Mouse (Mus musculus): ENCODE measurements around the gene Plcxd2.

Gene Plcxd2

GRCm38 (mm10) chr16:46010153-46010905 lies at the start of gene Plcxd2:
TSS of gene Plcxd2 (minus strand) at chr16:46010218.
- DNase-seq (ENCODE audit: low spot score in 2 of 2) = peak; percentile 82 to 95

- no peak for DNase-seq (ENCODE audit: low spot score in 2 of 2)
These were observed 36.9 kb upstream of the Plcxd2 start for GRCm38 (mm10) chr16:46046906-46047305.

GRCm38 (mm10) chr16:46036261-46036660 lies 26.2 kb upstream of the Plcxd2 start:
- no peak for DNase-seq (ENCODE audit: low spot score in 2 of 2)

- no peak for DNase-seq (ENCODE audit: low spot score in 2 of 2)
These were observed 23.9 kb upstream of the Plcxd2 start for GRCm38 (mm10) chr16:46033896-46034295.

- no peak for DNase-seq (ENCODE audit: low spot score in 2 of 2)
These were observed 13.0 kb upstream of the Plcxd2 start for GRCm38 (mm10) chr16:46022958-46023491.

GRCm38 (mm10) chr16:46022189-46022928 lies 12.3 kb upstream of the Plcxd2 start:
- peak in 1 of 2 experiments; percentile 65 for DNase-seq (ENCODE audit: low spot score in 2 of 2)

GRCm38 (mm10) chr16:46021302-46021701 lies 11.3 kb upstream of the Plcxd2 start:
- DNase-seq (ENCODE audit: low spot score in 2 of 2) = peak in 1 of 2 experiments; percentile 36

GRCm38 (mm10) chr16:46020396-46020795 lies 10.4 kb upstream of the Plcxd2 start:
- DNase-seq (ENCODE audit: low spot score in 2 of 2) = no peak

GRCm38 (mm10) chr16:46019799-46020198 lies 9.8 kb upstream of the Plcxd2 start:
- no peak for DNase-seq (ENCODE audit: low spot score in 2 of 2)

- no peak for DNase-seq (ENCODE audit: low spot score in 2 of 2)
These were observed 9.3 kb upstream of the Plcxd2 start for GRCm38 (mm10) chr16:46019359-46019758.

- no peak for DNase-seq (ENCODE audit: low spot score in 2 of 2)
These were observed 1.7 kb upstream of the Plcxd2 start for GRCm38 (mm10) chr16:46011696-46012095.

- DNase-seq (ENCODE audit: low spot score in 2 of 2) = no peak
These were observed 845 bp upstream of the Plcxd2 start for GRCm38 (mm10) chr16:46010906-46011220.

- DNase-seq (ENCODE audit: low spot score in 2 of 2) = no peak
These were observed 301 bp downstream of the Plcxd2 start for GRCm38 (mm10) chr16:46009717-46010116.

- no peak for DNase-seq (ENCODE audit: low spot score in 2 of 2)
These were observed 1.3 kb downstream of the Plcxd2 start for GRCm38 (mm10) chr16:46008766-46009165.

GRCm38 (mm10) chr16:46008036-46008605 lies 1.9 kb downstream of the Plcxd2 start:
- DNase-seq (ENCODE audit: low spot score in 2 of 2) = no peak

GRCm38 (mm10) chr16:46006261-46006660 lies 3.8 kb downstream of the Plcxd2 start:
- DNase-seq (ENCODE audit: low spot score in 2 of 2) = no peak

GRCm38 (mm10) chr16:46001550-46002166 lies 8.4 kb downstream of the Plcxd2 start:
- DNase-seq (ENCODE audit: low spot score in 2 of 2) = peak in 1 of 2 experiments; percentile 34

- DNase-seq (ENCODE audit: low spot score in 2 of 2) = no peak
These were observed 9.0 kb downstream of the Plcxd2 start for GRCm38 (mm10) chr16:46000976-46001375.

- DNase-seq (ENCODE audit: low spot score in 2 of 2) = no peak
These were observed 10.4 kb downstream of the Plcxd2 start for GRCm38 (mm10) chr16:45999374-46000191.

GRCm38 (mm10) chr16:45998231-45998630 lies 11.8 kb downstream of the Plcxd2 start:
- DNase-seq (ENCODE audit: low spot score in 2 of 2) = no peak
